Mouse (Mus musculus) limb, embryonic 14.5 days (tissue): ENCODE data around the gene Gm6034. TPM values are rescaled to one million over a fixed set of nuclear protein-coding genes. Genes with fewer than 3 reads are reported as not detected.
"Not testable (repeated sequence)": the region's sequence is repeated elsewhere in the genome, so short reads cannot be mapped to it uniquely, and the experiment has no call there.

Experiments
- ATAC-seq: fragments of 200-750 bp; cut with Nextera tagmentation; 2 replicates; pipeline ENCODE4 v1.8.0; 2017; ENCODE audit warnings: low read depth, moderate number of reproducible peaks, moderate TSS enrichment; ENCODE audit not compliant: low FRiP score
- DNase-seq: peaks from one replicate; pipeline ENCODE4 v3.0.0-alpha.2; 2015; ENCODE audit warnings: low spot score
- H3K27ac ChIP-seq: fragments of 300-500 bp; sonication (generic); replicated peaks from 2 replicates; pipeline ENCODE4 v1.5.1; 2014; ENCODE audit warnings: low read depth, mild to moderate bottlenecking, low read length, moderate library complexity, mixed read lengths
- H3K27me3 ChIP-seq: fragments of 300-500 bp; sonication (generic); 2 replicates; pipeline ENCODE4 v1.6.1; 2014; ENCODE audit warnings: low read length, mixed read lengths; ENCODE audit not compliant: control insufficient read depth, insufficient read depth
- H3K36me3 ChIP-seq: fragments of 300-500 bp; sonication (generic); 2 replicates; pipeline ENCODE4 v1.6.1; 2014; ENCODE audit warnings: mild to moderate bottlenecking, low read length, moderate library complexity, mixed read lengths; ENCODE audit not compliant: control insufficient read depth, insufficient read depth
- H3K4me1 ChIP-seq: fragments of 300-500 bp; sonication (generic); 2 replicates; pipeline ENCODE4 v1.6.1; 2014; ENCODE audit warnings: antibody characterized with exemption, low read length, mixed read lengths; ENCODE audit not compliant: control insufficient read depth, insufficient read depth
- H3K4me2 ChIP-seq: fragments of 300-500 bp; sonication (generic); replicated peaks from 2 replicates; pipeline ENCODE4 v1.6.1; 2014; ENCODE audit warnings: low read depth, mild to moderate bottlenecking, low read length, moderate library complexity; ENCODE audit not compliant: severe bottlenecking
- H3K4me3 ChIP-seq: fragments of 300-500 bp; sonication (generic); replicated peaks from 2 replicates; pipeline ENCODE4 v1.5.1; 2014; ENCODE audit warnings: low read length
- H3K9ac ChIP-seq: fragments of 300-500 bp; sonication (generic); 2 replicates; pipeline ENCODE4 v1.6.1; 2014; ENCODE audit warnings: mild to moderate bottlenecking, low read depth, low read length, moderate library complexity; ENCODE audit not compliant: severe bottlenecking
- H3K9me3 ChIP-seq: fragments of 300-500 bp; sonication (generic); 2 replicates; pipeline ENCODE4 v1.6.1; 2016; ENCODE audit warnings: low read length; ENCODE audit not compliant: control insufficient read depth
- POLR2A ChIP-seq: fragments of 200-500 bp; IDR thresholded peaks from 2 replicates; pipeline ENCODE4 v1.8.0; 2012; ENCODE audit warnings: inconsistent platforms, mild to moderate bottlenecking, moderate library complexity, borderline replicate concordance; ENCODE audit not compliant: insufficient read depth, insufficient read length; ENCODE audit errors: extremely low read depth
- WGBS: fragments of 180-500 bp; shearing (Covaris S2); extraction: QIAGEN DNeasy Blood & Tissue Kit; methylation state at CpG from one replicate; pipeline ENCODE4 v1.1.7; 2014; 5-methylcytosine and 5-hydroxymethylcytosine counted together
- polyA plus RNA-seq, 2 experiments: library from polyadenylated mRNA; depleted of rRNA in 1 of 2; stranded (reverse) in 1 of 2; unstranded in 1 of 2; fragments of >200 nt; fragmentation: Nextera tagmentation in 1 of 2; extraction: Ambion mirVana in 1 of 2; gene quantifications; 2 replicates each; pipeline versions ENCODE4 v1.2.1 to v1.2.3; 2012 to 2014

The Gm6034 gene
- polyA plus RNA-seq, 2 experiments, result not detected

DNA sequence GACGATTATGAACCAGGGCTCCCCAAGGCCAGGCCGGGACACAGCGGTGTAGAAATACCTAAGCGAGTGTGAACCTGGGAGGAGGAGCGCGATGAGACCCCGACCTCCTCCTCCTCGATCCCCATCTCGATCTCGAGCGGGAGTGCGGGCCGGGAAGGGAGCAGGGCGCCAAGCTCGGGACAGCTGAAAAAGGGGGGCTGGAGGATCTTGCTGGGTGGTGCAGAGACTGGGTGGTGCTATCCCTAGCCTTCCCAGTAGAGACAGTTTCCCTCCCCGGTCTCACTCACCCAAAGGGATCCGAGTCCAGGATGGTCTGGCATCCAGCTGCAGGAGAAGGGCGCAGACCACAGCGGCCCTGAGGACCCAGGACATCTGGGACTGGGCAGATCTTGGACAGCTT is 706 bp upstream of the Gm6034 start:
- WGBS, result 2% methylated on average over 16 of the region's 19 CpGs
- ATAC-seq, result peak; percentile 60
- H3K27me3 ChIP-seq, DNase-seq, H3K36me3 ChIP-seq, H3K4me1 ChIP-seq, H3K9me3 ChIP-seq, H3K27ac ChIP-seq: not testable (repeated sequence)
- H3K4me2 ChIP-seq, result peak overlapping the region; percentile 63
- peak overlapping the region; percentile 47; the same call in 1 of the 2 replicates for H3K9ac ChIP-seq
- peak overlapping the region; percentile 36 for H3K4me3 ChIP-seq

DNA sequence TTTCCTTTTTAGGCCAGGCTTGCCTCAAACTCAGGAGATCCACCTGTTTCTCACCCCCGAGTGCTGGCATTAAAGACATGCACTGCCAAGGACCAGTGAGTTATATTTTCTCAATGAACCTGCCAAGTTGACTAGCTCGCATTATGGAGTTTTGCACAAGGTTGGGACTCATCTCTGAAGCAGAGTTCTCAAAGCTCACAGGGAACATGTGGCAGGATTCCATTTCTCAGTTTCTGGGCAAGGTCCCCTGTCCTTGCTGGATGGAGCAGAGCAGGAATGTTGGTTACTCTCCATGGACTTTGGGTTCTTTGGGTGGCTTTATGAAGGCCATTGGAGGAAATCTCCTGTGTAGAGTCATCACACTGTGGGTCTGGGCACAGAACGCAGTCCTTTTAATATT is 525 bp downstream of the Gm6034 start:
- 85% methylated on average over 3 of the region's 3 CpGs for WGBS
- H3K27me3 ChIP-seq, result no peaks in the 10 kb centered on the region
- no peak for ATAC-seq

DNA sequence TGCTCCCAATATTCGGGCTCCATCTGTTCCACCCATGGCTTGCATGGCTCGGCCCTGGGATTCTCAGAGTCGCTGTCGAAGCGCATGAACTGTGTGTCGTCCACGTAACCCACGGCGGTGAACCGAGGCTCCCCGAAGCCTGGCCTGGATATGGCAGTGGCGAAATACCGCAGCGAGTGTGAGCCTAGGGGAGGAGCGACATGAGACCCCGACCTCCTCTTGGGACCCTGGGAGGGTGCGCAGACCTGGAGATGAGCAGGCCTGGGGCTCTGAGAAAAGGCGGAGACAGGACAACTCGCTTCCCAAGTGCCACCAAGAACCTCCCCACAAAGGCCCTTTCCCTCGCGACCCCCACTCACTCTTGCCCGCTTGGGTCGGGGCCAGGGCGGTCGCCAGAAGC is 15.2 kb downstream of the Gm6034 start:
- not testable (repeated sequence) for H3K4me3 ChIP-seq, H3K9ac ChIP-seq, H3K36me3 ChIP-seq, DNase-seq, H3K27ac ChIP-seq, ATAC-seq, H3K4me2 ChIP-seq, H3K27me3 ChIP-seq, H3K9me3 ChIP-seq, H3K4me1 ChIP-seq
- WGBS, result 89% methylated on average over 23 of the region's 25 CpGs

More for the DNA sequence above, 525 bp downstream of the Gm6034 start:
- Histone ChIP-seq H3K4me1 (no peaks in the 10 kb centered on the region), H3K9me3 (no peaks in the 10 kb centered on the region), H3K4me2 (peak overlapping the region; percentile 63), H3K27ac (no peak overlapping the region), H3K9ac (no peak overlapping the region), H3K36me3 (no peaks in the 10 kb centered on the region), H3K4me3 (peak overlapping the region; percentile 36)
- TF ChIP-seq POLR2A, result no peak
- DNase-seq, result no peak

DNA sequence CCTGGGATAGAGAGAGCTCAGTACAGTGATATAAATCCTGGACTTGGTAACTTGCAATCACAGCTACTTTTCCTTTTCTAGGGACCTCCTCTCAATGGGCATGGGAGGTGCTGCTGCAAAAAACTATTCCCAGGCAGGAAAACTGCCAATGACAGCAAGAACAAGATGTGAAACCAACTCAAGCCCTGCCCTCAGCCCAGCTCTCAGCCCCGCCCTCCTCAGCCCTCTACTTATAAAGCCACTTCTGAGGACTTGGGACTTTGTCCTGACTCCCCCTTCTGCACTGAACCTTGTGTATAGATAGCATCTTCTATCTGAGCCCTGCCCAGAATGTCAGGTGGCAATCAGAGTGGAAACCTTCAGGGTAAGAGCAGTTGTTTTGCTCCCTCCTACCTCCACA is 15.6 kb downstream of the Gm6034 start, which contains the start of gene Gm11127:
Gene Gm11127 (minus strand): TSS at position 10 of the 400 bp plus-strand sequence.
- not testable (repeated sequence) for H3K9me3 ChIP-seq, ATAC-seq, H3K27ac ChIP-seq, DNase-seq, H3K4me3 ChIP-seq, H3K27me3 ChIP-seq, H3K36me3 ChIP-seq, H3K4me1 ChIP-seq, H3K4me2 ChIP-seq, H3K9ac ChIP-seq
- WGBS, result 55% methylated on average over 1 of the region's 1 CpGs

DNA sequence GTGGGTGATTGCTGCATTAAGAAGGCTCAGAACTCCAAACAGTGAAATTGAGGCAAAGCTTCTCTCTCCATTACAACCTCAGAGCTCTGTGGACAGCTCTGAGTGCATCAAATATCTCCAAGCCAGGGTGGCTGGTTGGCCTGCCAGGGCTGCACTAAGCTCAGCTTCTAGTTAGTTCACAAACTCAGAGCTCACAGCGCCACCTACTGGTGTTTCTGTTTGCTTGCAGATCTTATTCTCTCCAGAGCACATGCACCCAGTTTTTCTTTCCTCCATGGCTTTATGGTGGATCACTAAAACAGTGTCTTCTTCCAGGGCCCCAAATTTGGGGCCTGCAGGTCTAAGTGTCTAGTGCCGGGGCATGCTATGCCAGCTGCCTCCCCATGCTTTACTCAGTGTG is 18.1 kb downstream of the Gm6034 start:
- H3K27ac ChIP-seq, result no peak overlapping the region
- no peak for TF ChIP-seq POLR2A

DNA sequence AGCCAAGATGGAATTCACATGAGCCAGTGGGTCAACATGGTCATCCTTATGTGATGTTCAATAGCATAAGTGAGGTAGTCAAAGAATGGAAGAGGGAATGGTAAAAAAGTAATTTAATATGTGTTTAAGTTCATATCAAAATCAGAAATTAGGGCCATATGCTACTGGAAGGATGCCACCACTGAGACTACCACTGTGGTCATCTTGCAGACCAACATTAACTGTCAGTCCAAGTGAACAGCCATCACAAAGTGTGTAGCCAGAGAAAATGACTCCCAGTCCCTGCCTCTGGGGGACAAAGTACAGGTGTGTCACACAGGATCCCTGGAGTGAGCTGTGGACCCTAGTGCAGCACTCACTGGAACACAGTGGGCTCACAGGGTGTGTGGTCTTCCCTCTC is 39.1 kb downstream of the Gm6034 start:
- H3K4me3 ChIP-seq, H3K9ac ChIP-seq, H3K4me2 ChIP-seq, H3K27ac ChIP-seq, H3K9me3 ChIP-seq, H3K4me1 ChIP-seq, ATAC-seq, H3K36me3 ChIP-seq, DNase-seq: not testable (repeated sequence)
- peaks cover 18% of the 10 kb centered on the region for H3K27me3 ChIP-seq

More for the DNA sequence above, 18.1 kb downstream of the Gm6034 start:
- ATAC-seq, result no peak
- no peaks in the 10 kb centered on the region for H3K4me1 ChIP-seq
- no peaks in the 10 kb centered on the region for H3K9me3 ChIP-seq
- 27% methylated on average over 2 of the region's 2 CpGs for WGBS
- H3K9ac ChIP-seq, result no peak overlapping the region
- H3K36me3 ChIP-seq, result no peaks in the 10 kb centered on the region
- no peak overlapping the region for H3K4me3 ChIP-seq
- H3K4me2 ChIP-seq, result no peak overlapping the region
- peak; percentile 90 for DNase-seq
- H3K27me3 ChIP-seq, result no peaks in the 10 kb centered on the region

DNA sequence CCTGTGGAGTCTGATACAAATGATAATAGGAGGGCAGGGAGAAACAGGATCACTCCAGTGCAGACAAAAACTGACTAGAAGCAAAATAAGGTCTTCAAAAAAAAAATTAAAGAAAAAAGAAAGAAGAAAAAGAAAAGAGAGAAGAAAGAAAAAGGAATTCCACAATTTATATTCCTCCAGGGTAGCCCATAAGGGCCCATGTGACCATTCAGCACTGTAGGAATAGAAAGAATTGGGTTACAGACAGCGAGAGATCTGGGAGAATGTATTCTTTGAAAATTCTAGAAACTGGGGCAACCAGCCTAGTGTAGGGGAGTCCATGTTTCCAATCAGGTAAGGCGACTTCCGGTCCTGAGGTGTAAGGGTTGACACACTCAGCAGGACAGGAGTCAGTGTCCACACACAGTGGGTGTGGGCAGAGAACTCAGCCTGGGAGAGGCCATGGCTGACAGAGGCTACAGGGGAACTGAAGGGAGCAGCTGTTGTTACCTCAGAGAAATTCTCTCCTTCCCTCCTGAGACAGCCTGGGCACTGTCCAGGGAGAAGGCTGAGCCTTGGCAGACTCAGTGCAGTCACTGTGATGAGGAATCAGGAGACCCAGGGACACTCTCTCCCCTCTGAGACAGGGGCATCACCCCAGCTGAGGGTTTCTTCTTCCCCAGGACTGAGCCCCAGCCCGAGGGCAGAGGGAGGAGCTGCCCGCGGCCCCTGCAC is 39.9 kb downstream of the Gm6034 start:
- H3K9me3 ChIP-seq, H3K27ac ChIP-seq, H3K9ac ChIP-seq, ATAC-seq, H3K4me1 ChIP-seq, H3K36me3 ChIP-seq, DNase-seq: not testable (repeated sequence)
- H3K27me3 ChIP-seq, result peaks cover 18% of the 10 kb centered on the region
- WGBS, result 40% methylated on average over 4 of the region's 6 CpGs
- H3K4me3 ChIP-seq, result peak overlapping the region; percentile 45
- peak overlapping the region; percentile 90 for H3K4me2 ChIP-seq
